Mouse (Mus musculus) 3134 (cell line): ENCODE results near the gene Zkscan7.

Source experiments
- DNase-seq: peaks from one replicate; pipeline ENCODE4 v3.0.0-alpha.2; 2011; ENCODE audit warnings: low spot score; ENCODE audit not compliant: insufficient read length; ENCODE audit errors: extremely low read depth

The Zkscan7 gene

GRCm38 (mm10) chr9:122901047-122901446, 15.6 kb downstream of the Zkscan7 start:
- no peak for DNase-seq

- peak; percentile 5 for DNase-seq
Observed at GRCm38 (mm10) chr9:122902717-122903535, 17.4 kb downstream of the Zkscan7 start.

DNA sequence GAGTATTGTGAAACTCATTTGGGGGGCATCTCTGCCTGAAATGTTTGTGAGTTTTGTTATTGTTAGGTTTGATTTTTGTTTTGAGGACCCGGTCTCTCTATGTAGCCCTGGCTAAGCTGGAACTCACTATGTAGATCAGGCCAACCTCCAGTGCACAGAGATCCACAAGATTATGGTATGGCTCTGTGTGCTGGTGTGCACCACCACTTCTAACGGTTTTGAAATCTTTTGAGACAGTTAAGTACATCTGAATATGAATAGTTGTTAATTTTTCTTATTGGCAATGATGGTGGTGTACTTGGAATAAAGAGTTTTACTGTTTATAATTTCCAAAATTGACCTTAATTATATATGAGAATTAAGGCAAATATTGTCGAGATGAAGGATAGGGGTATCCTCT, 37.0 kb downstream of the Zkscan7 start:
- no peak for DNase-seq

DNA sequence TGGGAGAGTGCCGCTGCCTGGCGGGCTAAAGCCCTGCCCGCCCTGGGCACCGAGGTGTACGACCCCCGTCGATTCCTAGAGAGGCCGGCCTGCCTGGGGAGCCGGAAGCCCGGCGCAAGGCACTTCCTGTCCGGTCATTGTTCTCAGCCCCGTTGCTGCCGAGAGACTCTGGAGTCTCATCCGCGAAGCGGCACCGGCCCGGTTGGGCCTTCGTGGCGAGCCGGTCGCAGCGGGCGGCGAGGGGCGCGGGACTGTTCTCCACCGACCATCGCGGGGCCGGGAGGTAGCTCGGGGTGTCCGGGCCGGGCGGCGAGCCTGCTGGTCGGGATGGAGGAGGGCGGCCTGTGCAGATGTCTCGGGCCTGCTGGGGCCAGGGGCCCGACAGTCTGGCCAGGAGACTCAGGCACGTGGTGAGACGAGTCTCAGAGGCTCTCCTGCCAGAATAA, 37.5 kb downstream of the Zkscan7 start, which contains the start of gene Zfp105:
Gene Zfp105 (plus strand): TSS at position 137 of the 446 bp plus-strand sequence.
- peak; percentile 3 for DNase-seq

DNA sequence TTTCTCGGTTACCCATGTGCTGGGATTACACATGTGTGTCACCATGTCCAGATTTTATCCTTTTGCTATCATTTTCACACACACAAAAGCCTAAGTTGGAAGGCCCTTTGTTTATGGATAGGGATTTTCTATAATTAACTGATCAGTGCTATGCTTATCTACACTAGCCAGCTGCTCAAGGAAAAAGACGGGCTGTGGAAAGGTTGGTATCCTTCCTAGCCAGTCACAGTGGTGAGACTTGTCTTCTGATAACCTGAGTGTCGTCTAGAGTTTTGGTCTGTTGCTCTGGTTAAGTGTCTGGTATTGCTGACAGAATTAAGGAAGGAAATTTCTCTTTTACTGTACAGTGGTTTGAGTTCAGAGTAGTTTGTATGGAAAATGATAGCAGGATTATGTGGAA, 43.4 kb downstream of the Zkscan7 start:
- no peak for DNase-seq
